Mouse (Mus musculus) CH12.LX (cell line): ENCODE measurements around the gene Dbi. TPM values are rescaled to one million over a fixed set of nuclear protein-coding genes. Genes with fewer than 3 reads are reported as not detected.

Experiments used
- DNase-seq: peaks from one replicate; pipeline ENCODE4 v3.0.0-alpha.2; 2013; ENCODE audit errors: extremely low read depth
- H3K27ac ChIP-seq: 2 replicates; pipeline ENCODE4 v1.5.1; 2012; ENCODE audit warnings: low read depth, mild to moderate bottlenecking, control low read depth, moderate library complexity; ENCODE audit not compliant: insufficient read depth
- H3K27me3 ChIP-seq: replicated peaks from 2 replicates; pipeline ENCODE3; 2012; ENCODE audit warnings: inconsistent platforms
- H3K36me3 ChIP-seq, 2 experiments: replicated peaks in 1 of 2; 2 replicates each; pipeline versions ENCODE3 to v1.6.1; 2012; ENCODE audit warnings: inconsistent platforms in 1 of 2, low read length in 1 of 2, mild to moderate bottlenecking in 1 of 2, mixed read lengths in 1 of 2, moderate library complexity in 1 of 2; ENCODE audit not compliant: control insufficient read depth in 1 of 2, insufficient read depth in 1 of 2
- H3K4me1 ChIP-seq, 2 experiments: 2 replicates each; pipeline ENCODE4 v1.6.1; 2012; ENCODE audit warnings: inconsistent platforms in 1 of 2, moderate library complexity in 1 of 2; ENCODE audit not compliant: insufficient read depth in 2 of 2, control insufficient read depth in 1 of 2
- H3K4me2 ChIP-seq: 2 replicates; pipeline ENCODE4 v1.6.1; 2012; ENCODE audit warnings: low read depth, mild to moderate bottlenecking, control low read depth; ENCODE audit not compliant: poor library complexity, insufficient read depth, severe bottlenecking
- H3K4me3 ChIP-seq, 3 experiments: fragments of 150-350 bp in 1 of 3; sonication (generic) in 1 of 3; replicated peaks in 1 of 3; 2 replicates each; pipeline versions ENCODE3 to v1.5.1; 2011 to 2012; ENCODE audit warnings: low read depth in 2 of 3, low read length in 2 of 3, mild to moderate bottlenecking in 2 of 3, moderate library complexity in 2 of 3, control low read depth in 1 of 3, improper control_type of control experiment in 1 of 3, inconsistent platforms in 1 of 3, mixed read lengths in 1 of 3; ENCODE audit not compliant: poor library complexity in 1 of 3
- H3K79me2 ChIP-seq: replicated peaks from 2 replicates; pipeline ENCODE4 v1.6.1; 2012; ENCODE audit warnings: mild to moderate bottlenecking, moderate library complexity; ENCODE audit not compliant: control insufficient read depth, poor library complexity, insufficient read depth, severe bottlenecking; ENCODE audit errors: extremely low read depth
- H3K9ac ChIP-seq: 2 replicates; pipeline ENCODE4 v1.6.1; 2012; ENCODE audit warnings: low read depth, mild to moderate bottlenecking, control low read depth, moderate library complexity; ENCODE audit not compliant: insufficient read depth
- H3K9me3 ChIP-seq: replicated peaks from 2 replicates; pipeline ENCODE3; 2012; ENCODE audit warnings: low read length, inconsistent platforms, mixed read lengths
- BHLHE40 ChIP-seq: IDR thresholded peaks from 2 replicates; pipeline ENCODE4 v1.6.1; 2011; ENCODE audit warnings: mild to moderate bottlenecking, low read depth, low read length, improper control_type of control experiment
- CHD1 ChIP-seq: IDR thresholded peaks from 2 replicates; pipeline ENCODE4 v1.6.1; 2012; ENCODE audit warnings: low read depth, low read length, improper control_type of control experiment, inconsistent platforms
- CTCF ChIP-seq, 2 experiments: IDR thresholded peaks in 1 of 2; conservative IDR thresholded peaks in 1 of 2; 2 replicates each; pipeline ENCODE4 v1.5.1; 2011 to 2012; ENCODE audit warnings: low read depth in 2 of 2, low read length in 2 of 2, improper control_type of control experiment in 1 of 2, inconsistent platforms in 1 of 2, mild to moderate bottlenecking in 1 of 2, moderate library complexity in 1 of 2
- EP300 ChIP-seq: IDR thresholded peaks from 2 replicates; pipeline ENCODE4 v1.6.1; 2011; ENCODE audit warnings: low read length, improper control_type of control experiment
- ETS1 ChIP-seq: conservative IDR thresholded peaks from 2 replicates; pipeline ENCODE4 v1.6.1; 2012; ENCODE audit warnings: low read depth, mild to moderate bottlenecking, inconsistent platforms, low read length, improper control_type of control experiment, moderate library complexity
- GABPA ChIP-seq: IDR thresholded peaks from 2 replicates; pipeline ENCODE4 v1.6.1; 2012; ENCODE audit warnings: low read depth, low read length, improper control_type of control experiment, inconsistent platforms; ENCODE audit not compliant: insufficient replicate concordance
- HCFC1 ChIP-seq: IDR thresholded peaks from 2 replicates; pipeline ENCODE4 v1.6.1; 2012; ENCODE audit warnings: low read depth, mild to moderate bottlenecking, inconsistent platforms, low read length, improper control_type of control experiment
- IRF4 ChIP-seq: IDR thresholded peaks from 2 replicates; pipeline ENCODE4 v1.6.1; 2014; ENCODE audit warnings: low read depth, mild to moderate bottlenecking, inconsistent platforms, low read length, improper control_type of control experiment
- JUN ChIP-seq: IDR thresholded peaks from 2 replicates; pipeline ENCODE4 v1.6.1; 2011; ENCODE audit warnings: low read depth, mild to moderate bottlenecking, low read length, improper control_type of control experiment, moderate library complexity; ENCODE audit not compliant: insufficient read depth
- JUND ChIP-seq: conservative IDR thresholded peaks from 2 replicates; pipeline ENCODE4 v1.6.1; 2011; ENCODE audit warnings: low read depth, low read length, improper control_type of control experiment
- KAT2A ChIP-seq: IDR thresholded peaks from 2 replicates; pipeline ENCODE4 v1.6.1; 2012; ENCODE audit warnings: low read length, improper control_type of control experiment, inconsistent platforms; ENCODE audit not compliant: insufficient replicate concordance
- MAFK ChIP-seq: IDR thresholded peaks from 2 replicates; pipeline ENCODE4 v1.6.1; 2011; ENCODE audit warnings: low read length, improper control_type of control experiment; ENCODE audit not compliant: insufficient replicate concordance
- MAX ChIP-seq: IDR thresholded peaks from 2 replicates; pipeline ENCODE4 v1.6.1; 2011; ENCODE audit warnings: low read length, improper control_type of control experiment
- MAZ ChIP-seq: IDR thresholded peaks from 2 replicates; pipeline ENCODE4 v1.6.1; 2012; ENCODE audit warnings: low read depth, mild to moderate bottlenecking, inconsistent platforms, low read length, improper control_type of control experiment, moderate library complexity
- MEF2A ChIP-seq: IDR thresholded peaks from 2 replicates; pipeline ENCODE4 v1.6.1; 2014; ENCODE audit warnings: low read depth, mild to moderate bottlenecking, inconsistent platforms, low read length, improper control_type of control experiment, borderline replicate concordance
- MXI1 ChIP-seq: IDR thresholded peaks from 2 replicates; pipeline ENCODE4 v1.6.1; 2011; ENCODE audit warnings: mild to moderate bottlenecking, low read depth, low read length, improper control_type of control experiment
- MYC ChIP-seq: IDR thresholded peaks from 2 replicates; pipeline ENCODE4 v1.6.1; 2011; ENCODE audit warnings: low read depth, mild to moderate bottlenecking, improper control_type of control experiment, low read length
- NELFE ChIP-seq: IDR thresholded peaks from 2 replicates; pipeline ENCODE4 v1.6.1; 2011; ENCODE audit warnings: low read depth, low read length, improper control_type of control experiment
- POLR2AphosphoS2 ChIP-seq: IDR thresholded peaks from 2 replicates; pipeline ENCODE4 v1.6.1; 2011; ENCODE audit warnings: low read depth, low read length, improper control_type of control experiment
- RCOR1 ChIP-seq: conservative IDR thresholded peaks from 2 replicates; pipeline ENCODE4 v1.6.1; 2012; ENCODE audit warnings: low read depth, mild to moderate bottlenecking, inconsistent platforms, low read length, improper control_type of control experiment
- SIN3A ChIP-seq: IDR thresholded peaks from 2 replicates; pipeline ENCODE4 v1.6.1; 2012; ENCODE audit warnings: low read length, improper control_type of control experiment, inconsistent platforms
- TBP ChIP-seq: conservative IDR thresholded peaks from 2 replicates; pipeline ENCODE4 v1.6.1; 2011; ENCODE audit warnings: low read depth, low read length, improper control_type of control experiment
- TCF12 ChIP-seq: IDR thresholded peaks from 2 replicates; pipeline ENCODE4 v1.6.1; 2014; ENCODE audit warnings: low read depth, mild to moderate bottlenecking, inconsistent platforms, low read length, improper control_type of control experiment
- USF2 ChIP-seq: conservative IDR thresholded peaks from 2 replicates; pipeline ENCODE4 v1.6.1; 2011; ENCODE audit warnings: low read depth, low read length, improper control_type of control experiment
- dilution Hi-C: fragments of 300-500 bp; cut with MboI; formaldehyde crosslinking; loops from 2 replicates; pipeline ENCODE4 v1.14.3; 2020; ENCODE audit warnings: low sequenced_read_pairs; ENCODE audit not compliant: extremely low pct_unique_long_range_greater_than_20kb, extremely low pct_ligation_motif_present
- in situ Hi-C: fragments of 300-500 bp; cut with MboI; formaldehyde crosslinking; loops from 3 replicates; pipeline ENCODE4 v1.14.3; 2019; ENCODE audit warnings: low sequenced_read_pairs, low pct_ligation_motif_present, low pct_unique_long_range_greater_than_20kb, mixed read lengths
- polyA plus RNA-seq: library from polyadenylated mRNA; unstranded; fragments of >175 nt; gene quantifications from 2 replicates; pipeline ENCODE4 v1.2.1, GENCODE M21; 2012; ENCODE audit warnings: low read depth; ENCODE audit not compliant: insufficient read length
- total RNA-seq, 2 experiments: library from RNA; depleted of rRNA; stranded (reverse); fragments of 300-350 nt in 1 of 2; fragments of >200 nt in 1 of 2; gene quantifications; 2 replicates each; pipeline ENCODE4 v1.2.3; 2012 to 2014

Gene Dbi
- total and polyA plus RNA-seq, 3 experiments: 346 to 499 (median 357) TPM

DNA sequence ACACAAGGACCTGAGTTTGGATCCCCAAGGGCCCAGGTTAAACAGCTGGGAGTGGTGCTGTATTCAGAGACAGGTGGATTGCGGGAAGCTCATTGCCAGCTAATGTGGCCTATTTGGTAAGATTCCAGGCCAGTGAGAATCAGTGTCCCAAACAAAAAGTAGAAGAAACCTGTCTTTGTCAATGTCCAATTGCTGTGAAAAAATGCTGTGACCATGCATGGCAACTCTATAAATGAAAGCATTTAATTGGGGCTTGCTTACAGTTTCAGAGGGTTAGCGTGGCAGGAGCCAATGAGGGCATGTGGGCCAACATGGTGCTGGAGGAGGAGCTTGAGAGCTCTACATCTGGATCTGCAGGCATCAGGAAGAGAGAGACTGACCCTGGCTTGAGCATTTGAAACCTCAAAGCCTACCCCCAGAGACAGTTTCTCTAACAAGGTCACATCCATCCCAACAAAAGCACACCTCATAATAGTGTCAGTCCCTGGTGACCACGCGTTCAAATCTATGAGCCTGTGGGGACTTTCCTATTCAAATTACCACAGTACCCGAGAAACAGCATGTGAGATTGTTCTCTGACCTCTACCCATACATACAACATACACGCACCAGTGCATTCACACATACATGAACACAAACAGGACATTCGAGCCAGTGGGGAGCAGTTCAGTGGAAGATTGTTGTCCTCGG lies 24.8 kb upstream of the Dbi start:
- peak overlapping the region; percentile 49; the same call in 1 of the 2 replicates for H3K27ac ChIP-seq
- no peaks in the 10 kb centered on the region for H3K27me3 ChIP-seq
- in situ Hi-C loops (loop anchor here (5.0 kb wide), 2 partner anchors 48 to 113 kb away; no protein-coding TSS in a partner anchor), dilution Hi-C loops (no loop called here)
- peak overlapping the region; percentile 87 for H3K4me2 ChIP-seq
- peak; percentile 74 for DNase-seq
- TF ChIP-seq POLR2AphosphoS2: no peak
- TF ChIP-seq EP300: peak; percentile 53
- TF ChIP-seq MXI1: peak; percentile 54; the same call in 1 of the 2 replicates
- TF ChIP-seq CTCF (conservative IDR thresholded peaks at IDR 0.05 in 1 of 2, IDR thresholded peaks at IDR 0.05 in 1 of 2; ENCODE audit: low read depth in 2 of 2, low read length in 2 of 2): no peak
- TF ChIP-seq HCFC1: 0 out of 2 replicates have a peak, but pooled peaks have one; percentile 21
- peak; percentile 84 for TF ChIP-seq BHLHE40
- 0 out of 2 replicates have a peak, but pooled peaks have one; percentile 43 for TF ChIP-seq SIN3A
- TF ChIP-seq ETS1: peak; percentile 79; the same call in 1 of the 2 replicates
- peak; percentile 82 for TF ChIP-seq MAX
- TF ChIP-seq MEF2A: peak; percentile 69
- TF ChIP-seq MYC: peak; percentile 96
- no peak; the same call in 1 of the 2 replicates for TF ChIP-seq IRF4
- TF ChIP-seq JUN: 0 out of 2 replicates have a peak, but pooled peaks have one; percentile 20
- no peak overlapping the region for H3K9ac ChIP-seq
- no peaks in the 10 kb centered on the region; the same call in 1 of the 2 replicates for H3K79me2 ChIP-seq
- no peaks in the 10 kb centered on the region for H3K9me3 ChIP-seq
- peak overlapping the region in 1 of 3 experiments; percentile 35 for H3K4me3 ChIP-seq
- peaks cover 14 to 27% of the 10 kb centered on the region in 2 experiments for H3K4me1 ChIP-seq
- no peaks in the 10 kb centered on the region for H3K36me3 ChIP-seq

- H3K4me3 ChIP-seq: no peak overlapping the region
- TF ChIP-seq JUND: no peak
- TF ChIP-seq MAZ: no peak
- no peak for TF ChIP-seq JUN
- no peak for TF ChIP-seq KAT2A
- TF ChIP-seq SIN3A: no peak
- TF ChIP-seq USF2: no peak
- TF ChIP-seq HCFC1: no peak
- no peak for TF ChIP-seq RCOR1
- no peak for TF ChIP-seq GABPA
- no peak for TF ChIP-seq CHD1
- TF ChIP-seq NELFE: no peak
- TF ChIP-seq MAFK: no peak
- no peak for TF ChIP-seq MEF2A
- no peak for TF ChIP-seq MXI1
- no peak for TF ChIP-seq TCF12
- no peak for TF ChIP-seq TBP
- TF ChIP-seq, all 38 proteins: peak for 0
- no peak for DNase-seq
- Histone ChIP-seq H3K36me3 (no peaks in the 10 kb centered on the region), H3K4me1 (peaks cover 18 to 25% of the 10 kb centered on the region in 2 experiments), H3K27me3 (no peaks in the 10 kb centered on the region), H3K79me2 (no peaks in the 10 kb centered on the region; the same call in 1 of the 2 replicates), H3K9ac (no peak overlapping the region), H3K4me2 (no peak overlapping the region), H3K27ac (no peak overlapping the region), H3K9me3 (no peaks in the 10 kb centered on the region)
- in situ Hi-C loops: no loop called here
- dilution Hi-C loops: no loop called here
These were observed 21.7 kb upstream of the Dbi start for GRCm38 (mm10) chr1:120142551-120142950.
